Mouse (Mus musculus) lung, postnatal 0 days (tissue): ENCODE measurements around the gene Lrig2.
A peak's percentile ranks its signal among the peaks of the same experiment; 100 is the strongest.

Experiments used
- CTCF ChIP-seq: IDR thresholded peaks from 2 replicates; pipeline ENCODE4 v1.5.1; 2016; ENCODE audit warnings: antibody characterized with exemption, mild to moderate bottlenecking
- EP300 ChIP-seq: IDR thresholded peaks from 2 replicates; pipeline ENCODE4 v1.6.1; 2016; ENCODE audit warnings: antibody characterized with exemption, mild to moderate bottlenecking, control low read depth

DNA sequence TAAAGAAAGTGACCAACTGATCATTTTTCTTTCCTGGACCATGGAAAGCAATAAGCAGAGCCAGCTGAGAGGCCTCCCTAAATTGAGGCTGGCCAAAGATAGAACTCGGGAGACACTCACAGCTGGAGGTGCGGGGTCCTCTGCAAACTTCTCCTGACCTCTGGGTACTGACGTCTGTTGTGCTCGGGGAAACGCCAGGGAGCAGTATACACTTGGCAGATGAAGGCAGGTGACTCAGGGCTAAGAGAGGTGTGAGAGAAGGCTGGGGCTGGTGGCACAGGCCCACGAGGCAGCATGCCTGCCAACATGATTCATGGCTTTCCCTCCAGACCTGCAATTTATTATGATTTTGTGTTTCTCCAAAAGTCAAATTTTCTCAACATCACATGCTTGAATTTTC is 66.1 kb downstream of the Lrig2 start:
- TF ChIP-seq CTCF = peak; percentile 43
- TF ChIP-seq EP300 = no peak
